Mouse (Mus musculus): ENCODE measurements around the gene Ethe1.

GRCm38 (mm10) chr7:24638026-24638856 lies 50.9 kb downstream of the Ethe1 start:
- TF ChIP-seq EP300 (IDR thresholded peaks at IDR 0.05; ENCODE audit: insufficient read depth, low read depth, low read length) (no peak), CTCF (IDR thresholded peaks at IDR 0.05; ENCODE audit: low read depth, low read length) (no peak), POLR2A (IDR thresholded peaks at IDR 0.05; ENCODE audit: insufficient read depth, low read length) (no peak)

Measured in ES-Bruce4 (cell line).